Mouse (Mus musculus): ENCODE measurements around the gene Sirpa. TPM values are rescaled to one million over a fixed set of nuclear protein-coding genes. Genes with fewer than 3 reads are reported as not detected.
A peak's percentile ranks its signal among the peaks of the same experiment; 100 is the strongest.

The Sirpa gene
- total RNA-seq (2021) = 46.7 and 58.4 TPM in 2 replicates
- long read RNA-seq, transcript Sirpa-214 (9 exons, 3,812 nt) = minor isoform, 5 of 38 reads
- long read RNA-seq, transcript Sirpa-203 (8 exons, 3,982 nt) = major isoform, 14 of 38 reads
- long read RNA-seq, partial matches to known transcripts = 5 of 38 reads
- long read RNA-seq, other reads (novel, unspliced or antisense) = 11 of 38 reads

GRCm38 (mm10) chr2:129592459-129593140 lies at the start of gene Sirpa:
TSS of gene Sirpa (plus strand) at chr2:129592835.
- DNase-seq = peak; percentile 76

- DNase-seq = no peak
These were observed 48.2 kb upstream of the Sirpa start for GRCm38 (mm10) chr2:129544448-129544847.

GRCm38 (mm10) chr2:129544919-129545318 lies 47.7 kb upstream of the Sirpa start:
- peak; percentile 11 for DNase-seq

GRCm38 (mm10) chr2:129545596-129545995 lies 47.0 kb upstream of the Sirpa start:
- DNase-seq = no peak

GRCm38 (mm10) chr2:129546772-129547171 lies 45.9 kb upstream of the Sirpa start:
- DNase-seq = no peak

- DNase-seq = no peak
These were observed 43.0 kb upstream of the Sirpa start for GRCm38 (mm10) chr2:129549537-129550135.

GRCm38 (mm10) chr2:129550781-129551180 lies 41.9 kb upstream of the Sirpa start:
- DNase-seq = no peak

GRCm38 (mm10) chr2:129556081-129556480 lies 36.6 kb upstream of the Sirpa start:
- no peak for DNase-seq

GRCm38 (mm10) chr2:129558008-129558874 lies 34.4 kb upstream of the Sirpa start:
- DNase-seq = no peak

- DNase-seq = no peak
These were observed 33.8 kb upstream of the Sirpa start for GRCm38 (mm10) chr2:129558875-129559219.

GRCm38 (mm10) chr2:129561796-129562195 lies 30.8 kb upstream of the Sirpa start:
- DNase-seq = no peak

GRCm38 (mm10) chr2:129563944-129564709 lies 28.5 kb upstream of the Sirpa start:
- DNase-seq = no peak

GRCm38 (mm10) chr2:129569120-129569519 lies 23.5 kb upstream of the Sirpa start:
- DNase-seq = no peak

GRCm38 (mm10) chr2:129569556-129569955 lies 23.1 kb upstream of the Sirpa start:
- DNase-seq = no peak

GRCm38 (mm10) chr2:129573701-129574273 lies 18.8 kb upstream of the Sirpa start:
- DNase-seq = no peak

- DNase-seq = no peak
These were observed 18.1 kb upstream of the Sirpa start for GRCm38 (mm10) chr2:129574395-129575046.

- DNase-seq = no peak
These were observed 17.5 kb upstream of the Sirpa start for GRCm38 (mm10) chr2:129575113-129575512.

GRCm38 (mm10) chr2:129576611-129577447 lies 15.8 kb upstream of the Sirpa start:
- no peak for DNase-seq

GRCm38 (mm10) chr2:129580656-129581055 lies 12.0 kb upstream of the Sirpa start:
- DNase-seq = peak; percentile 75

- DNase-seq = no peak
These were observed 10.8 kb upstream of the Sirpa start for GRCm38 (mm10) chr2:129581826-129582225.
